Mouse (Mus musculus): ENCODE results near the gene Dnaaf5.

Dnaaf5 gene

DNA sequence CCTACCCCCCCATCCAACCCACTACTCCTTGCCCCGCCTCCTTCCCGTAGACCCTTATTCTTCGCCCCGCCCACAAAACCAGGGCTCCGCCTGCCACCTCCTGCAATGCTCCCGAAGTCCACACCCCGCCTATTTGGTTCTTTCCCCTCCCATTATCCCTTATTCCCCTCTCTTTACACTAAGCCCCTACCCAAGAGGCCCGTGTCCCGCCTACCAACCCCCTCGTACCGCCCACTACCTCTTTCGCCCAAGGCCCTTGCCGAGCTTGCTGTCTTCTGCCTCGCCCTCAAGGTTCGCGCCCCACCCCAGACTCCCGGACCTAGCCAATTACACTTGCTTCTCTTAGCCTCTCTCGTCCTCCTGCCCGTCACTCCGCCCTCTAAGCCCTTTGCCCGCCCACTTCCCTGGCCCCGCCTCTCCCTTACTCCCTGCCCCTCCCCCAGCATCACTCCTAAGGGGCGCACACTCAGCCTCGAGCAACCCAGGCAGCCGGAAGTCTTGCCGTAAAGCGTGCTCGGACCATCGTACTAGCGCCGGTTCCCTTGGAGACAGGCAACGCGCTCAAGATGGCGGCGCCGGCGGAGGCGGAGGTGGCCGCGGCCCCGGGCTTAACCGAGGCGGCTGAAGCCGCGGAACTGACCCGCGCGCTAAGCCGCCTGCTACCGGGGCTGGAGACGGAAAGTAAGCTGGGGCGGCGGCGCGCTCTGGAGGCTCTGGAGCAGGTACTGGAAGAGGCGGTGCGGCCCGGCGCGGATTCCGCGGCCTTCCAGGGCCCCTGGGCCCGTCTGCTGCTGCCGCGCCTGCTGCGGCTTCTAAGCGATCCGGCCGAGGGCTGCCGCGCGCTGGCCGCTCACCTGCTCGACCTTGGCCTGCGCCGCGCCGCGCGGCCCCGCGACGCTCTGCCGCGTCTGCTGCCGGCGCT is at the start of gene Dnaaf5, which contains the start of gene Prkar1b:
TSS of gene Dnaaf5 (plus strand) at position 543 of the 922 bp plus-strand sequence.
TSS of gene Prkar1b (minus strand) at position 321 of the 922 bp plus-strand sequence.
- peak; percentile 98 for DNase-seq

DNA sequence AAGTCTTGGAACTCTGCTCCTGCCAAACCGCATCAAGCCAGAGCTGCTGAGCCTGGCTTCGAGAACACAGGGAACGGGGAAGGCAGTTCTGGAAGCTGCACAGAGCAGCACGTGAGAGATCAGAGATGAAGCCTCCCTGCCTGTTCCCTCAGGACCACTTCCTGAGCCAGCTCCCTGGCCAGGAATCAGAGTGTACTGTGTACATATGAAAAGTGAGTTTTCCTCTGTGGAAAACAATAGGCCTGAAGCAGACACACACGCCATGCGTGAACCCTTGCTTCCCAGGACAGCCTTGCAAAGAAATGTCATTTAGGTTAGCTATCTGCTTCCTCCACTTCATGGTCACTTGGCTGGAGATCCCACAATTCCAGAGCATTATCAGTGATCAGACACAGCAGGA is 48.2 kb upstream of the Dnaaf5 start:
- DNase-seq, result no peak

DNA sequence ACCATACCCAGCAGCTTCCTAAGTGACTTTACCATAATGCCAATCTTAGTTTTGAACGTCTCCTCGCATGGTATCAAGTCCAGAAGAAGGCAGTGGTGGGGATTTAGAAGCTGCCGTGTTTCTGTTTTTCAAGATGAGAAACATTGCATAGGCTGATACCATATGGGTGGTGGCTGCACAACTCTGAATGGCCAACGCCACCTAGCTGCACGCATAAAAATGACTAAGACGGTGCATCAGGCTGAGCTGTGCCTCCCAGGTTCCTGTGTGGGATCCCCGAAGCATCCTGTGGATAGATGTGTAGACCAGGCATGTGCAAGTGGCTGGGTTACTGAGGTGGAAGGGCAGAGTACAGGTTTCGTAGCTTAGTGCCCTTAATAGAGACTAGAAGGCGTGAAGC is 42.2 kb upstream of the Dnaaf5 start:
- DNase-seq, result no peak

DNA sequence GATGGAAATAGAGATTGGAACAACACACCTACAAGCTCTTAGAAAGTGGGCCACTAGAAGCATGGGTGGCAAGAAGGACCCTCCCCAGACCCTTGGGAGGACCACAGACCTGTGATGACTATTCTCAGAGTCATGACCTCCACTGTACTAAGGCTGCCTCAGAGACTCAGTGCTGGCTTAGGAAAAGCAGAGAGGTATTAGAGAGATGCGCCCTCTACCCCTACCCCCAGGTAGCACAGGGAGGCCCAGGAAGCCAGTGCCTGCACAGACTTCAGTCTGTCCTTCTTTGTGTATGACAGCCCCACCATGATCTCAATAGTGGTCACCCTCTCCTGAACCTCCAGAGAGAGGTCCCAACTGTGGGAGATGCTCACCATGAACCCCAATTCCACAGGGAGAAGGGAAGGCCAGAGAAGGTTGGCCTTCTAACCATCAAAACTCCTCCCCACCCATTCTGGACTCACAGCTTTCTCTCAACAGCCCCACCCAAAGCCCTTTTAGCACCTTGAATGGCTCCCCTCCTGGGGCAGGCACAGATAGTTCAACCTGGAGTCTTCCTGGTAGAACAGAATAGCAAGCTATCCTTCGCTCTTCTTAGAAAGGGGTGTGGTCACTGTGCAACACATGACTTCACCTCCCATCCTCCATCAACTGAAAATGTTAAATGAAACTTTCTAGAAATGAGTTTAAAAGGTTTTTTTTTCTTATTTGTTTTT is 39.7 kb upstream of the Dnaaf5 start:
- no peak for DNase-seq

DNA sequence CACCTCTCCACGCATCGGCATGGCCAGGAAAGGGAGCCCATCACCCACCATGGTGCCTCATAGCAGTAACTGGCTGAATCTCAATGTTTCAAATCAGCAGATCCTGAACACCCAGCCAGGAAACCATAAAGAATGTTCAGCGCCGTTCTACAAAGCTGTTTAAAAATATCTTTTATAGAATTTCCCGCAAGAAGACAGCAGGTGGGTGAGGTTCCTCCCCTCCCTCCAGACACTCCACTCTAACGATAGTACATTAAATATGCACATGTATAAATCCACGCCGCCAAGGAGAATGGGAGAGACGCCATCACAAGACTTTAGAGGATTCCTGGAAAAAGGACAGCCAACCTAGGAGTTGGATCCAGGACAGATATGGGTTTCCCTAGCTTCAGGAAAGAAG is 38.0 kb upstream of the Dnaaf5 start:
- no peak for DNase-seq

DNA sequence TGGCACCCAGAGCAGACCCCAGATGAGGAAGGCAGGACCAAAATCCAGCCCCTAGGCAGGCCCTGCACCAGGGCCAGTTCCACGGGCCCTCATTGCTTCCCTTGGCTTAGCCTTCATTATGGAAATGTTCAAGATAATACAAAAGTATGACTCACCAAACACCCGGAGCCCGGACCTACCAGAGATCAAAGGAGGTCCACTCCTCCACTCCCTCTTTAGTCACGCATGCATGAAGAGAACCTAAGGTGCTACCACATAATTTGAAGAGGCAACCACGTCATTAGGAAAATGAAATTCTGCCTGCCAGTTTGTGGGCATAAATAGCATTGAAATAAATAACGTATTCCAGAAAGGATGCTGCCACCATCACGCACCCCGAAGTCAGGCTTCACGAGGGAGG is 37.6 kb upstream of the Dnaaf5 start:
- no peak for DNase-seq

DNA sequence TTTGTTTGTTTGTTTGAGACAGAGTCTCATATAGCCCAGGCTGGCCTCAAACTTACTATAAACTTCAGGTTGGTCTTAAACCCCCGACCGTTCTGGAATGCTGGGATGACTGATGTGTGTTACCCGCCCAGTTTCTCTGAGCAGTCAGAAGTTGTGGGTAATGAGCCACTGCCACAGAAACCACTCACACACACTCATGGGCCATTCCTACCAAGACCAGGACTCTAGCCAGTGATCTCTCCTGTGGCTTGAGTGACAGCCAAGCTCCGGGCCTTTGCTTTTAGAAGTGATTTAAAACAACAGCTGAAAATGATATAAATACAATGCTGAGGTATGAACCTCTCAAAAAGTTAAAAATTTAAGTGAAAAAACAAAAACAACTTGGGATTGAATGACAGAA is 35.1 kb upstream of the Dnaaf5 start:
- DNase-seq, result no peak

DNA sequence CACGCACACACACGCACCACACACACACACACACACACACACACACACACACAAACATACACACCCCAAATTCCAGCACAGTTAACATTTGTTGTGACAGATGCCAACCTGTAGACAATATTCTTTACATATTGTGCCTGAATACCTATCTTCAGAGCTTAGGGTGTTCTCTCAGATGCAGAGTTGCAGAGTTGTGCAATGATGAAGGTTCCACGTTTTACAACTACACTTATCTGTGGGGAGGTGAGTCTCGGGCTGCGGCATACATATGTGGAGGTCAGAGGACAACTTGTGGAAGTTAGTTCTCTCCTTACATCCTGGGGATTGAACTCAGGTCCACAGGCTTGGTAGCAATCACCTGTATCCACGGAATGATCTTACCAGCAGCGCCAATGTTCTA is 34.5 kb upstream of the Dnaaf5 start:
- no peak for DNase-seq

DNA sequence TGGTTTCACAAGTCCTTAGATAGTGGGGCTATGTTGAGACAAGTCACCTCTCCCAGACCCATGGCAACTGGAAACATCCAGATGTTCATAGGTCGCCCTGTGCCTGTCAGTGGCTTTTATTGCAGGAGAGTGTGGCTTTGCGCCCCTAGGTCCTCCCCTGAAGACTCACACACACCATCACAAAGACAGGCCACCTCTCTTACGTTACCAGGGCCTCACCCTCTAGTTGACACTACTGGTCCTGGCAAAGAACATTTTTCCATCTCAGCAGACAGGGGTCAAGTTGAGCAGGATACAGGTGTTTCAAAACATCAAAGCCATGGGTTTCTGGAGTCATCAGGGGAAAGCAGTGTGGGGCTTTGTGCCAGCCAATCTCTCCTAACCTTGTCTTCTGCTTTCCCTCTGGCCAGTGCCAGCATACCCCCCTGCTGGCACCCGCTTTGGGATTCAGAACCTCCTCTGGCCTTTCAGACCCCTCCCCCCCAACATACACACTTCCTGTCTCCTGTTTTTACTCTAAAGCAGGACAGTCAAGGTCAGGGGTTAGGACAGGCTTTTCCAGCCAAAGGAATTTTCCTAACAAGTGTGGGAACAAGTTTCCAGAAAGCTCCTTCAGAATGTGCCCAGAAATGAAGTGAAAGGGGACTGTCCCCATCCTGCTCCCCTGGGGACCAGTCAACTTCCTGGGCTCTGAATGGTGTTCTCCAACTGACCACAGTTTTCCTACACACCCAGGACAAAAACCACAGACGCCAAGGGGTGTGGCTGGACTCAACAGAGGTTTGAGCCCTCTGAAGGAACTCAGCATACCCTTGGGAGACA is 31.7 kb upstream of the Dnaaf5 start:
- DNase-seq, result peak; percentile 60

DNA sequence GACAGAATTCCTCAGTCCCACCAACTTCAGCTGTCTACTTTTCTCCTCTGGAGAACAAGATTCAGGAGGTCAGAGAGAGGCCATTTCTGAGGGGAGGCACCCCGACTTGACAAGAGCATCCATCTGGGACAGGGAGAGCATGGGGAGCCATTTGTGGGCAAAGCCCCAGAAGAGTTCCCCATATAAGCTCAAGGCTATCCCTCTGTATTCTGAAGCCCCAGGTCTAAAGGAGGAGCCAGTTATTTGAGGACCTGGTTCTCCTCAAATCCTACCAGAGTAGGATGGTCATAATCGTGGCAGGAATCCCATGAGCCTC is 31.1 kb upstream of the Dnaaf5 start:
- DNase-seq, result no peak

DNA sequence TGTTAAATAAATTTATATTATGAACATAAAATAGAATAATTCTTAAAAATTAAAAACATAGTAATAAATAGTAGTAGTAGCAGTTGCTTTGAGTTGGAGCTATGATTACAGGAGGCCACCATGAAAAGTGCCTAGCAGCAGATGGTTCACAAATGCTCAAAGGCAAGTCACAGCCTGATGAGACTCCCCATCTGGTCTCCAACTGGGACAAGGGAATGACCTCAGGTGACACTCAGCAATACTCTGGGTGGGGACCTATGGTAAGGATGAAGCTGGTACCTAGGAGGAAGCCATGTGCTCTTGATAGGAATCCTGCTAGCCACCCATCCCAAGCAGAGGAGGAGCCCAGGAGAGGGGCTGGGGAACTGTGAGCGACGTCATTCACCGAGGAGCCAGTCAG is 24.3 kb upstream of the Dnaaf5 start:
- no peak for DNase-seq

DNA sequence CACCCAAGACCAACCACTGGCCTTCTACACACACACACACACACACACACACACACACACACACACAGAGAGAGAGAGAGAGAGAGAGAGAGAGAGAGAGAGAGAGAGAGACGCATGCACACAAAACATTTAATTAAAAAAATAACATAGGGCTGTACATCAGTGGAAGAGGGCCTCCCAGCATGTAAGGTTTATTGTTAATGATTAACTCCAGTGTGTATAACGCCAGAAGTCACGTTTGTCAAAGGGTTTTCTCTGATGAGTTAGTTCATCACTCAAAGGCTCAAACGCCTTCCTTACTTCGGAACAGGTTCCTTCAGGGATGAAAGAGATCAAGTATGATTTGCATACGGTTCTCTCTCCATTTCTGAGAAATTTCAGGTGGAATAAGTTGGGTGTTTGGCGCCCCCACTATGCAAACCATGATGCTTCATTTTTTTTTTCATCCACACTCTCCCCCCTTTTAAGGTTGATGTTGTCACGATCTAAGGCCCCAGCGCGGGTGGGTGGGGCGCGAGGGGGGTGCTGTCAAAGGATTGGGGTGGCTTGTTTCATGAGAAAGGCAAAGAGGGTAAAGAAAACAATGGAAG is 21.5 kb upstream of the Dnaaf5 start:
- DNase-seq, result no peak

DNA sequence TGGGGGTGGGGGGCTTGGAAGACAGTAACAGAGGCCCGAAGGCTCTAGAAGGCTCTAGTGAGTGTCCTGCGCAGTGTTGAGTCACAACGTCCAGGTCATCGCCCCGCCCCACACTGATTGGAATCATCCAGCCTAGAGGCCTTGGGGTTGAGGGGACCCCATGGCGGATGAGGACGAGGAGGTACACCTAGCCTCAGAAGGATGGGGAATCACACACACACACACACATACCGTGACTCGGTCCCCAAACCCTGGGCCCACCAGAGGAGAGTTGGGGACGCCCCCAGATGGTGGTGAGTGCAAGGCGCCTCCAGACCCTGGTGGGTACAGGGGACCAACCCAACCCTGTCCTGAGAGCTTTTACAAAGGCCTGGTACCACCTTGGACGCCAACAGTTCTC is 20.9 kb upstream of the Dnaaf5 start:
- no peak for DNase-seq

DNA sequence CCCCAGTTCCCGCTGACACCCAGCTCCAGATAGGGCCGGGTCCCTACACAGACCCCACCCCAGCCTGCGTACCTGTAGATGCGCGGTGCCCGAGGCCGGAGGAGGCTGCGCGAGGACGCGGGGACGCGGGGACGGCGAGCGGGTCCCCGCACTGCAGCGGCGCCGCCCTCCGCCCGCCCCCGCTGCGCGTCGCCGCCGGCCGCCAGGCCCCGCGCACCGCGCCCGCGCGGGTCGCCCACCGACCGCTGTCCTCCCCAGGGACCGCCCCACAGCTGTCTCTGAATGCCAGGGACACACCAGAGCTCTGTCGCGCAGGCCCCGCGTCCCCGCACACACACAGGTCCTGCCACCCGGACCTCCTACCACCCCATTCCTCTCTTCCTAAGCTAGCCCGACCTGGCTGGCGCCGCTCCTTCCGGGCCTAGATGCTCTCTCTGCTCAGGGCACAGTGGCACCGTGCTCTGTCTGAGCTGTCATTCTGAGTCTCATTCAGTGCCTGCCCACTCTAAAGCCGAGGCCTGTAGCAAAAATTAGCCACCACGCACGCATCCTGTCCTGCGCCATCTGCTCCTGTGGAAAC is 20.4 kb upstream of the Dnaaf5 start:
- DNase-seq, result peak; percentile 22

DNA sequence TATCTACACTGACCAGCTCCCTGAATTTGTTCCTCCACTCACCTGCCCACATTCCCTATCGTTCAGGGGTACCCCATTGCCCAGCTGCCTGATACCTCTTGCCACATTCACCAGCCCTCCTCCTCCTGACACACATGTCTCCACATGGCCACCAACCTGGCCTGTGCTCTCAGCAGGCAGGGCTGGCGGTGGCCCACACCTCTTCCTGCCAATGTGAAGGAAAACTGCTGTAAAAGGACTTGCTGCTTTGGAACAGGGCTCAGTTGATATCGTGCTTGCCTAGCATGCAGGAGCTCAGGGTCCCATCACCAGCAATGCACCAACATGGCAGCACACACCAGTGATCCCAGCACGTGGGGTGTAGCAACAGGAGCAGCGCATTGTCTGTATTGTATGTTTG is 19.7 kb upstream of the Dnaaf5 start:
- no peak for DNase-seq

DNA sequence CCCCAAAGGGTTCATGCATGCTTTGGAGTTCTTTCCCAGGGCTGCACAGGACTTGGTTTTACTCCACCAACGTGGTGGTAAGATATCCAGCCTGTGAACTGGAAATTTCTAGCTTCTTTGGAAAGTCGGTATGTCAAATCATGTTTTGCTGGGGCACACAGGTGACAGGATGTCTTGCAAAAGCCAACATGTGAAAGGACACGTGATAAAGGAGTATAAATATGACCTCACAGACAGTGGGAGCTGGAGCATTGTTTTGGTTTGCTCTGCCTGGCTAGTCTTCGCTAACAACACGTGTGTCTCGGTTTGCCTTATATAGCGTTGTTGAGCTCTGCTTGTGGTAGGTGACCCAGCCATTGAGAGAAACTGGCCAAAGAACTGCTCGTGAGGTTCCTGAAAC is 15.5 kb upstream of the Dnaaf5 start:
- DNase-seq, result no peak

DNA sequence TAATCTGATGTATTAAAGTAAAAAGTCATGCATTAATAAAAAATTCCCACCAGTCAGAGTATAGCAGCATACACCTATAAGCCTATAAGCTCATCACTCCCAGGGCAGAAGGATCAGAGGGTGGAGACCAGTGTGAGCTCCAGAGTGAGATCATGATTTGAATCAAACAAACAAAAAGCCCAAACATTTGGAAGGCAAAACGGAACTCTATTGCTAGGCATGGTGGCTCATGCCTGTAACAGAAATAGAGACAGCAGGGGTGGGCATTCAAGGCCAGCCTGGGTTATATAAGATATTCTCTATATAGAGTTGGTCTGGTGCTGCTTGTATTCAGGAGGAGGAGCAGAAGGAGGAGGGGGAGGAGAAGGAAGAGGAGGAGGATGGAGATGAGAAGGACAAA is 13.7 kb upstream of the Dnaaf5 start:
- no peak for DNase-seq

DNA sequence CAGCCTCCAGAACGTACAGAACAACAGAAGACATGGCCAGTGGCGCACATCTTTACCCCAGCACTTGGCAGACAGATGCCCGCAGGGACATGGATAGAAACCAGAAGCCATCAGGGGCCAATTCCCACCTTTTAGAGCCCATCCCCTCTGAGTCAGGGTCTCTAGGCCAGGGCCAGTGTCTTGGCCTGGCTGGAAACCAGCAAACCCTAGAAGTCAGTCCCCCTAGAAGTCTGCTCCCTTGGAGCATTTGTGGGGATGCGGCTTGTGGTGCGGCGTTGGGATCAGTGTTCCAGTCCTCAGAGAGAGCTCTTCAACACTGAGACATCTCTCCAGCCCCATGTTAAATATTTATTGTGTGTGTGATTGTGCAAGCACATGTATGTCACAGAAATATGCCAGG is 12.8 kb upstream of the Dnaaf5 start:
- DNase-seq, result no peak

DNA sequence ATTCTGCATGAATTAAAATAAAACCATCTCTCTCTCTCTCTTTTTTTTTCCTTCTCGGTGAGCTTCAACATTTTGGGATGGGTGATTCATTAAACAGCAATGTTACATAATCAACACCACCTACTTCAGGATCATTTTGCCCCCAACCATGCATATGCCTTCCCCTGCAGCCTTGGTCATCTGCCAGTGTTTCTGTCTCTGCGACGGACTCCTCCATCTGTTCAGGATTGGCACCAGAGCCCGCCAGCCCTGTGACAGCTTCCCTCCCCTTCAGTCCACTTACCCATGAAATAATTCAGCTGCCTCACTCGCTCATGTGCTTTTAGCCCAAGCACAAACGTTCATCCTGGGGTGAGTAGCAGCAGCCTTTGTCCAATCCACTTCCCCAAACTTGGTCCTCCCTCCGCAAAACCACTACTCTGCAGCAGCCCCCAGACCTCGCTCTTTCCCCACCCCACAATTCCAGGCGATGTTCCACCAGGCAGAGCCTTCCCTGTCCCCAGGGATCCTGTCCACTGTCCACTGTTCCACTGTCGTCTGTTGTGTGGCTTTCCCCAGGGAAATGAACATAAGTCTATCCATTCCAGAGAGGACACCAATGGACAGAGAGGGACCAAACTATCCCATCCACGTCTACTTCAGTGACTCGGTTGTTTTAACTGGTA is 11.6 kb upstream of the Dnaaf5 start:
- DNase-seq, result no peak

DNA sequence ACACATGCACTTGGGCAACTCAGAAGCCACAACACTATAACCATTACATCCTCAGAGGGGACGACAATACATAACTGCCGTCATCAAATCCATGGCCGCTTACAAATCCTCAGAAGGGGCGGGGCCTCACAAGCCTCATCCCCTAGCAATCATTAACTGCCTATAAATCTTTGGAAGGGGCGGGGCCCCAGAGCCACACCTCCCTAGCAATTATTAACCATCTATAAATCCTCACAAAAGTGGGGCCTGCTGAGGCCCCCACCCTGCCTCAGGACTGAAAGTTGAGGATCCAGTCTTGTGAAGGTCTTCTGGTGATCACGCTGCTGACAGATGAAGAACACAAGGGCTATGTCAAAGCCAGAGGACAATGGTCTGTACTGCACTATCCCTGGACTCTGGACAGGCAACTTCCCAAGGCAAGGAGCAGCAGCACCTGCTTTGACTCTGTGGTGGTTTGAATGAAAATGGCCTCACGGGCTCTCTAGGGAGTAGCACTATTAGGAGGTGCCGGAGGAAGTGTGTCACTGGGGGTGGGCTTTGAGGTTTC is 11.0 kb upstream of the Dnaaf5 start:
- DNase-seq, result no peak

DNA sequence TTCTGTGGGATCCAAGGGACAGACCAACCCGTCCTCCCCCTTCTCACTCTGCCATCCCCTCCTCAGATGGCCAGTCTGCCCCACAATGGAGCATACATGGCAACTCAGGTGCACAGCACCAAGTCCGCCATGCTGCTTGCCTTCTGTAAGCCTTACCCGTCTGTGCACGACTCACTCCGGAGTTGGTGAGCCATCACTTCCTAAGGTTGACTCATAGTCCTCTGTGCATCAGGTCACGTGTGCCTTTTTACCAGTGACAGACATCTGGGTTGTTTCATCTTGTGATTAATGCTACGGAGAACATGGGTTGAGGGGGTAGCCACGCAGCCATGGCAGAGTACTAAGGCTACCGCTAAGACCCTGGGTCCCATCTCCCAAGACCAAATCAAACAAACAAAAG is 9.4 kb upstream of the Dnaaf5 start:
- no peak for DNase-seq

DNA sequence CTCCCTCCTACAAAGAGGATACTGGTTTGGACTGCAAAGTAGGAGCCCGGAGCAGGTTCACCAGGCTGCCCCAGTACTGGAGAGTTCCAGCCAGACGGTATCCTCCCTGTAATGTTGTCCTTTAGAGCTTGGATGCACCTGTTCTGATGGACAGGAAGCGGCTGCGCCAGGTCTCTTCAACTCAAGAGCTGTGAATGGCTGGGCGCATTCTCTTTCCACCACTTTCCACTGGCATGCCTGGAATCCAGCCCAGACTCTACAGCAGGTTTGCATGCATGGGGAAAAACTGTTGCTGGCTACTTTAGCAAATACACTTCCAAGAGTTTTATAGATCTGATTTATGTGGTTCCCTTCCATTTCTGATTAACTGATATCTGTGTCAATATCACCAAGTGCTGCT is 8.7 kb upstream of the Dnaaf5 start:
- peak; percentile 49 for DNase-seq

All from kidney, postnatal 14 days (tissue).